Mouse (Mus musculus) G1E (cell line): Measurements from ENCODE around the gene Obsl1. TPM values are rescaled to one million over a fixed set of nuclear protein-coding genes. Genes with fewer than 3 reads are reported as not detected.

Experiments used
- ATAC-seq: 2 replicates; pipeline ENCODE4 v1.8.0; 2016; ENCODE audit warnings: mild to moderate bottlenecking; ENCODE audit not compliant: insufficient number of reproducible peaks, poor library complexity, low FRiP score, severe bottlenecking; ENCODE audit errors: extremely low read depth
- DNase-seq: peaks from one replicate; pipeline ENCODE4 v3.0.0; 2012; ENCODE audit warnings: low spot score
- H3K27me3 ChIP-seq: 2 replicates; pipeline ENCODE4 v1.6.1; 2012; ENCODE audit warnings: mild to moderate bottlenecking, low read length, inconsistent platforms; ENCODE audit not compliant: insufficient read depth
- H3K36me3 ChIP-seq: replicated peaks from 2 replicates; pipeline ENCODE3; 2012; ENCODE audit warnings: mild to moderate bottlenecking, inconsistent platforms
- H3K4me1 ChIP-seq: 2 replicates; pipeline ENCODE4 v1.6.1; 2012; ENCODE audit warnings: low read depth, low read length, inconsistent platforms, mixed read lengths; ENCODE audit not compliant: insufficient read depth
- H3K4me3 ChIP-seq: 2 replicates; pipeline ENCODE4 v1.5.1; 2012; ENCODE audit warnings: low read depth, mild to moderate bottlenecking, inconsistent platforms, low read length, moderate library complexity, mixed read lengths
- H3K9me3 ChIP-seq: replicated peaks from 2 replicates; pipeline ENCODE4 v1.6.1; 2012; ENCODE audit warnings: inconsistent platforms
- CTCF ChIP-seq: IDR thresholded peaks from 2 replicates; pipeline ENCODE4 v1.5.1; 2012; ENCODE audit warnings: low read depth, low read length, inconsistent platforms, mixed read lengths
- GATA1 ChIP-seq: IDR thresholded peaks from 2 replicates; pipeline ENCODE4 v1.6.1; 2012; ENCODE audit warnings: borderline replicate concordance, low read length, inconsistent platforms, mixed read lengths
- GATA2 ChIP-seq: IDR thresholded peaks from 2 replicates; pipeline ENCODE4 v1.6.1; 2012; ENCODE audit warnings: low read depth, low read length, inconsistent platforms, borderline replicate concordance
- POLR2AphosphoS5 ChIP-seq: IDR thresholded peaks from 2 replicates; pipeline ENCODE4 v1.6.1; 2012; ENCODE audit warnings: low read depth, low read length, inconsistent platforms; ENCODE audit not compliant: insufficient replicate concordance
- TAL1 ChIP-seq: conservative IDR thresholded peaks from 2 replicates; pipeline ENCODE4 v1.6.1; 2012; ENCODE audit warnings: low read depth, low read length, inconsistent platforms, mixed read lengths
- polyA plus RNA-seq: library from polyadenylated mRNA; stranded (reverse); fragments of >175 nt; gene quantifications from 2 replicates; pipeline ENCODE4 v1.2.3, GENCODE M21; 2012
- total RNA-seq, 2 experiments: library from RNA; stranded (forward) in 1 of 2; stranded (reverse) in 1 of 2; fragments of 200-1000 nt in 1 of 2; fragments of >200 nt in 1 of 2; fragmentation: Nextera tagmentation in 1 of 2; gene quantifications; 2 replicates each; pipeline ENCODE4 v1.2.3; 2014 to 2017

The Obsl1 gene
- total and polyA plus RNA-seq, 3 experiments, result 0.05 TPM; not detected in 2

GRCm38 (mm10) chr1:75511437-75512210 is 5.4 kb upstream of the Obsl1 start:
- Histone ChIP-seq H3K9me3 (no peaks in the 10 kb centered on the region), H3K27me3 (peaks cover 22% of the 10 kb centered on the region; the same call in 1 of the 2 replicates), H3K4me1 (peaks cover 2% of the 10 kb centered on the region; the same call in 1 of the 2 replicates), H3K4me3 (no peak overlapping the region), H3K36me3 (no peaks in the 10 kb centered on the region)
- DNase-seq (no peak), ATAC-seq (no peak)
- TF ChIP-seq GATA2 (no peak), CTCF (no peak), TAL1 (no peak), POLR2AphosphoS5 (no peak), GATA1 (no peak)

DNA sequence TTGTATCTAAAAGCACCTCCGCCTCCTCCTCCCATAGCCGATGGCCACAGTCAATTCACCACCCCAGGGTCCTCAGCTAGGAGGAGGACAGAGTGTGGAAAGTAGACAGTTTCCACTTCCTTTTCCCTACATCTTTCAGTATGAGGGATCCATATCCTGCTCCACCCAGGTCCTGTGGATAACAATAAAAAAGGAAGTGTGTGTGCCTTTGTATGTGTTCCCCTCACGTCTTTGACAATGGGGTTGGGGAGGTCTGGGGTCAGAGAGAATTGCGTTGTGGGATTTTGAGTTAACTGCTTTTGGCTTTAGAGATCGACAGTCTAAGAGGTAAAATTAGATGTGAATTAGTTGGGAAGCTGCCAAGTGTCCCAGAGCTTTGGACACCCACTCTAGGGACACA is 3.9 kb upstream of the Obsl1 start:
- ATAC-seq (no peak), DNase-seq (no peak)
- H3K4me3 ChIP-seq, result no peak overlapping the region
- H3K27me3 ChIP-seq, result peaks cover 31% of the 10 kb centered on the region; the same call in 1 of the 2 replicates
- TF ChIP-seq CTCF (no peak), GATA2 (no peak), GATA1 (no peak), POLR2AphosphoS5 (no peak), TAL1 (no peak)
- no peaks in the 10 kb centered on the region for H3K36me3 ChIP-seq
- H3K9me3 ChIP-seq, result peaks cover 8% of the 10 kb centered on the region
- H3K4me1 ChIP-seq, result peaks cover under 1% of the 10 kb centered on the region; the same call in 1 of the 2 replicates

DNA sequence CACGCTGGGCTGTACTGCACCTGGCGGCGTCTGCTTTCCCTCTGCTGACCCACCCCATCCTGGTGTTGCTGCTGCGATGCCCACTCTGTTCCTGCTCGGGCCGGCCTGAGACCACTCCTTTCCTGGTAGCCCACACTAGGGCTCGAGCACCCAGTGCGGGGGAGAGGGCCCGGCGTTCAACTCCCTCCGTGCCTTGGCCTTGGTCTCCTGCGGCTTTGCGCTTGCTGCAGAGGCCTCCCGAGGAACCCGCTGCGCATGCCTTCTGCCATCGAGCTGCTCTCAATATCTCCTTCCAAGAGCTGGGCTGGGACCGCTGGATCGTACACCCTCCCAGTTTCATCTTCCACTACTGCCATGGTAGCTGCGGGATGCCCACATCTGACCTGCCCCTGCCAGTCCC is 3.3 kb upstream of the Obsl1 start:
- Histone ChIP-seq H3K36me3 (no peaks in the 10 kb centered on the region), H3K4me1 (no peaks in the 10 kb centered on the region; the same call in 1 of the 2 replicates), H3K27me3 (peaks cover 32% of the 10 kb centered on the region; the same call in 1 of the 2 replicates), H3K9me3 (peaks cover 10% of the 10 kb centered on the region), H3K4me3 (no peak overlapping the region)
- DNase-seq (no peak), ATAC-seq (no peak)
- TF ChIP-seq POLR2AphosphoS5, result no peak
- TF ChIP-seq CTCF, result no peak
- no peak for TF ChIP-seq GATA2
- no peak for TF ChIP-seq GATA1
- TF ChIP-seq TAL1, result no peak

GRCm38 (mm10) chr1:75507006-75507405 is 754 bp upstream of the Obsl1 start, which contains the start of gene Inha:
TSS of gene Inha (plus strand) at chr1:75507077.
- H3K4me1 ChIP-seq, result no peaks in the 10 kb centered on the region; the same call in 1 of the 2 replicates
- H3K4me3 ChIP-seq, result no peak within 1 kb of the TSS
- no peaks in the 10 kb centered on the region for H3K36me3 ChIP-seq
- H3K9me3 ChIP-seq, result peaks cover 10% of the 10 kb centered on the region
- no peak for TF ChIP-seq TAL1
- ATAC-seq, result no peak
- H3K27me3 ChIP-seq, result peaks cover 35% of the 10 kb centered on the region; the same call in 1 of the 2 replicates
- no peak for DNase-seq

DNA sequence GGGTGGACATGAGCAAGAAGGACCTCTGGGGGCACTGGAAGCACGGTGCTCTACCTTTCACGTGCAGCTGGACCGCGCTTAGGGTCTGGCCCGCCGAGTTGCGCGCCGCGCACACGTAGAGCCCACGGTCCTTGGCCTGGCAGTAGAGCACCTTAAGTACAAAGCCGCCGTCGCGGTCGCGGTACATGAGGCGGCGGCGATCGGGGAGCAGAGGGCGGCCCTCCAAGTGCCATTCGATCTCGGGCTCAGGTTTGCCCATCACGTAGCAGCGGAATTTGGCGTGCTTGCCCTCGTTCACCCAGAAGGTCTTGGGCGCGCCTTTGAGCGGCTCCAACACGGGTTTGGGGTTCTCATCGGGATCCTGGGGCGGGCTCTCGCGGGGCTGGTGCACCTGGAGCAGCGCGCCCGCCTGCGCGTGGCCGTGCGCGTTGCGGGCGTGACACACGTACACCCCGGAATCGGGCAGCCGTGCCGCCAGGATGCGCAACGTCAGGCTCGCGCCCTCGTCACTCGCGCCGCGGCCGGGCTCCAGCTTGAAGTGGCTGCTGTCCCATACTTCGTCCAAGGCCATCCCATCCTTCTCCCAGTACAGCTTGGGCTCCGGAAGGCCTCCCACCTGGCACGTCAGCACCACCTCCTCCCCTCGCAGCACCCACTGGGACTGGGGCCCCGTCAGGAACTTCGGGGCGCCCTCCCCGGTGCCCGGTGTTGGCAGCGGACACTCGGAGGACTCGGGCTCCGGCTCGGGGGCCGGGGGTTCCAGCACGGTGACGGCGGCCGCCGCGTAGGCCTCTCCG is 895 bp downstream of the Obsl1 start:
- Histone ChIP-seq H3K4me1 (no peaks in the 10 kb centered on the region; the same call in 1 of the 2 replicates), H3K4me3 (peak overlapping the region; percentile 17; the same call in 1 of the 2 replicates), H3K36me3 (no peaks in the 10 kb centered on the region), H3K9me3 (peaks cover 10% of the 10 kb centered on the region), H3K27me3 (peaks cover 39% of the 10 kb centered on the region; the same call in 1 of the 2 replicates)
- TF ChIP-seq POLR2AphosphoS5 (no peak), GATA2 (no peak), GATA1 (no peak), TAL1 (no peak), CTCF (no peak)
- DNase-seq (no peak), ATAC-seq (no peak)

- H3K4me1 ChIP-seq, result no peaks in the 10 kb centered on the region
- H3K36me3 ChIP-seq, result no peaks in the 10 kb centered on the region
- ATAC-seq (no peak), DNase-seq (no peak)
- TF ChIP-seq POLR2AphosphoS5 (no peak), CTCF (no peak), TAL1 (no peak), GATA1 (no peak), GATA2 (no peak)
- H3K9me3 ChIP-seq, result peaks cover 10% of the 10 kb centered on the region
- peaks cover 34% of the 10 kb centered on the region; the same call in 1 of the 2 replicates for H3K27me3 ChIP-seq
- H3K4me3 ChIP-seq, result no peak overlapping the region
These were observed 1.8 kb downstream of the Obsl1 start for GRCm38 (mm10) chr1:75504256-75505045.
